Mouse (Mus musculus): ENCODE data around the gene Olfr1225. TPM values are rescaled to one million over a fixed set of nuclear protein-coding genes. Genes with fewer than 3 reads are reported as not detected.

The Olfr1225 gene
- not detected for polyA plus RNA-seq (2015; fragmentation: Illumina TruSeq; extraction: RNeasy Lipid Tissue Mini Kit (QIAGEN cat#74804); ENCODE audit: low read depth, low replicate concordance)

GRCm38 (mm10) chr2:89174569-89174968 is at the start of gene Olfr1225:
Gene Olfr1225 (minus strand): TSS chr2:89174669.

GRCm38 (mm10) chr2:89199948-89200347 is 25.5 kb upstream of the Olfr1225 start, which contains the start of gene Olfr1226:
Gene Olfr1226 (minus strand): TSS chr2:89200048.

GRCm38 (mm10) chr2:89163991-89164390 is 10.5 kb downstream of the Olfr1225 start, which contains the start of gene Olfr1224-ps1:
Gene Olfr1224-ps1 (minus strand): TSS chr2:89164091.

GRCm38 (mm10) chr2:89151460-89151859 is 23.0 kb downstream of the Olfr1225 start, which contains the start of gene Olfr1223:
Gene Olfr1223 (minus strand): TSS chr2:89151560.

GRCm38 (mm10) chr2:89132954-89133353 is 41.5 kb downstream of the Olfr1225 start, which contains the start of gene Olfr1222:
Gene Olfr1222 (minus strand): TSS chr2:89133054.

Other genes starting within 250 kb of the Olfr1225 start
- not detected for gene Olfr1211, start 236.6 kb downstream of the Olfr1225 start, polyA plus RNA-seq (2015; fragmentation: Illumina TruSeq; extraction: RNeasy Lipid Tissue Mini Kit (QIAGEN cat#74804); ENCODE audit: low read depth, low replicate concordance)
- gene Olfr1212, start 220.7 kb downstream of the Olfr1225 start, polyA plus RNA-seq (2015; fragmentation: Illumina TruSeq; extraction: RNeasy Lipid Tissue Mini Kit (QIAGEN cat#74804); ENCODE audit: low read depth, low replicate concordance): not detected
- not detected for gene Gm13762, start 194.4 kb downstream of the Olfr1225 start, polyA plus RNA-seq (2015; fragmentation: Illumina TruSeq; extraction: RNeasy Lipid Tissue Mini Kit (QIAGEN cat#74804); ENCODE audit: low read depth, low replicate concordance)
- gene Olfr1214, start 182.0 kb downstream of the Olfr1225 start, polyA plus RNA-seq (2015; fragmentation: Illumina TruSeq; extraction: RNeasy Lipid Tissue Mini Kit (QIAGEN cat#74804); ENCODE audit: low read depth, low replicate concordance): not detected
- gene Olfr1215, start 167.7 kb downstream of the Olfr1225 start, polyA plus RNA-seq (2015; fragmentation: Illumina TruSeq; extraction: RNeasy Lipid Tissue Mini Kit (QIAGEN cat#74804); ENCODE audit: low read depth, low replicate concordance): not detected
- gene Olfr1216, start 156.3 kb downstream of the Olfr1225 start, polyA plus RNA-seq (2015; fragmentation: Illumina TruSeq; extraction: RNeasy Lipid Tissue Mini Kit (QIAGEN cat#74804); ENCODE audit: low read depth, low replicate concordance): not detected
- not detected for gene Olfr1217, start 142.6 kb downstream of the Olfr1225 start, polyA plus RNA-seq (2015; fragmentation: Illumina TruSeq; extraction: RNeasy Lipid Tissue Mini Kit (QIAGEN cat#74804); ENCODE audit: low read depth, low replicate concordance)
- gene Olfr1218, start 113.5 kb downstream of the Olfr1225 start, polyA plus RNA-seq (2015; fragmentation: Illumina TruSeq; extraction: RNeasy Lipid Tissue Mini Kit (QIAGEN cat#74804); ENCODE audit: low read depth, low replicate concordance): not detected
- not detected for gene Olfr1219, start 91.2 kb downstream of the Olfr1225 start, polyA plus RNA-seq (2015; fragmentation: Illumina TruSeq; extraction: RNeasy Lipid Tissue Mini Kit (QIAGEN cat#74804); ENCODE audit: low read depth, low replicate concordance)
- gene Olfr1220, start 67.8 kb downstream of the Olfr1225 start, polyA plus RNA-seq (2015; fragmentation: Illumina TruSeq; extraction: RNeasy Lipid Tissue Mini Kit (QIAGEN cat#74804); ENCODE audit: low read depth, low replicate concordance): not detected
- gene Olfr1221, start 57.4 kb downstream of the Olfr1225 start, polyA plus RNA-seq (2015; fragmentation: Illumina TruSeq; extraction: RNeasy Lipid Tissue Mini Kit (QIAGEN cat#74804); ENCODE audit: low read depth, low replicate concordance): not detected
- not detected for gene Olfr1222, start 41.6 kb downstream of the Olfr1225 start, polyA plus RNA-seq (2015; fragmentation: Illumina TruSeq; extraction: RNeasy Lipid Tissue Mini Kit (QIAGEN cat#74804); ENCODE audit: low read depth, low replicate concordance)
- not detected for gene Olfr1223, start 23.1 kb downstream of the Olfr1225 start, polyA plus RNA-seq (2015; fragmentation: Illumina TruSeq; extraction: RNeasy Lipid Tissue Mini Kit (QIAGEN cat#74804); ENCODE audit: low read depth, low replicate concordance)
- not detected for gene Olfr1224-ps1, start 10.6 kb downstream of the Olfr1225 start, polyA plus RNA-seq (2015; fragmentation: Illumina TruSeq; extraction: RNeasy Lipid Tissue Mini Kit (QIAGEN cat#74804); ENCODE audit: low read depth, low replicate concordance)
- not detected for gene Olfr1226, start 25.4 kb upstream of the Olfr1225 start, polyA plus RNA-seq (2015; fragmentation: Illumina TruSeq; extraction: RNeasy Lipid Tissue Mini Kit (QIAGEN cat#74804); ENCODE audit: low read depth, low replicate concordance)
- not detected for gene Olfr1228, start 79.4 kb upstream of the Olfr1225 start, polyA plus RNA-seq (2015; fragmentation: Illumina TruSeq; extraction: RNeasy Lipid Tissue Mini Kit (QIAGEN cat#74804); ENCODE audit: low read depth, low replicate concordance)
- not detected for gene Olfr1229, start 113.3 kb upstream of the Olfr1225 start, polyA plus RNA-seq (2015; fragmentation: Illumina TruSeq; extraction: RNeasy Lipid Tissue Mini Kit (QIAGEN cat#74804); ENCODE audit: low read depth, low replicate concordance)
- gene Olfr1230, start 122.6 kb upstream of the Olfr1225 start, polyA plus RNA-seq (2015; fragmentation: Illumina TruSeq; extraction: RNeasy Lipid Tissue Mini Kit (QIAGEN cat#74804); ENCODE audit: low read depth, low replicate concordance): not detected
- gene Olfr1231, start 132.4 kb upstream of the Olfr1225 start, polyA plus RNA-seq (2015; fragmentation: Illumina TruSeq; extraction: RNeasy Lipid Tissue Mini Kit (QIAGEN cat#74804); ENCODE audit: low read depth, low replicate concordance): not detected
- not detected for gene Olfr1232, start 155.0 kb upstream of the Olfr1225 start, polyA plus RNA-seq (2015; fragmentation: Illumina TruSeq; extraction: RNeasy Lipid Tissue Mini Kit (QIAGEN cat#74804); ENCODE audit: low read depth, low replicate concordance)
- gene Olfr1233, start 167.7 kb upstream of the Olfr1225 start, polyA plus RNA-seq (2015; fragmentation: Illumina TruSeq; extraction: RNeasy Lipid Tissue Mini Kit (QIAGEN cat#74804); ENCODE audit: low read depth, low replicate concordance): not detected
- gene Olfr1234, start 190.2 kb upstream of the Olfr1225 start, polyA plus RNA-seq (2015; fragmentation: Illumina TruSeq; extraction: RNeasy Lipid Tissue Mini Kit (QIAGEN cat#74804); ENCODE audit: low read depth, low replicate concordance): not detected
- not detected for gene Olfr1238, start 235.0 kb upstream of the Olfr1225 start, polyA plus RNA-seq (2015; fragmentation: Illumina TruSeq; extraction: RNeasy Lipid Tissue Mini Kit (QIAGEN cat#74804); ENCODE audit: low read depth, low replicate concordance)
- not detected for gene Olfr1239, start 245.7 kb upstream of the Olfr1225 start, polyA plus RNA-seq (2015; fragmentation: Illumina TruSeq; extraction: RNeasy Lipid Tissue Mini Kit (QIAGEN cat#74804); ENCODE audit: low read depth, low replicate concordance)